Mouse (Mus musculus): ENCODE measurements around the gene Ciao2a.

The Ciao2a gene

DNA sequence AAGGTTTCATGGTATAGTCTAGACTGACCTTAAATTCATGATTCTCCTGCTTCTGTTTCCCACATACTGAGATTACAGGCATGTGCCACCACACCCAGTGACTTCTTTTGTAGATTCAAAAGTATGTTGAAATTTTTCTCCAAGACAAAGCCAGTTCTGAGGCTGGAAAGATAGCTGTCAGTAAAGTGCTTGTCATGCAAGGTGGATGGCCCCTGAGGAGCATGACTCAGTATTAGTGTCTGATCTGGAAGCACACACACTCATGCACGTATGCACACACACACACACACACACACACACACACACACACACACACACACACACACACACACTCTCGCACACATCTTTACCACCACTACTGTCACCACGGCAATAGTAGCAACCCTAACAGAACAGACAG is 48.6 kb downstream of the Ciao2a start:
- CTCF ChIA-PET, result no interaction called here
- POLR2A ChIA-PET, result interaction anchor here in 1 of 4 experiments (0.7 kb wide), 1 partner anchor 112 kb away, joined by 3 read pairs; no protein-coding TSS in a partner anchor

DNA sequence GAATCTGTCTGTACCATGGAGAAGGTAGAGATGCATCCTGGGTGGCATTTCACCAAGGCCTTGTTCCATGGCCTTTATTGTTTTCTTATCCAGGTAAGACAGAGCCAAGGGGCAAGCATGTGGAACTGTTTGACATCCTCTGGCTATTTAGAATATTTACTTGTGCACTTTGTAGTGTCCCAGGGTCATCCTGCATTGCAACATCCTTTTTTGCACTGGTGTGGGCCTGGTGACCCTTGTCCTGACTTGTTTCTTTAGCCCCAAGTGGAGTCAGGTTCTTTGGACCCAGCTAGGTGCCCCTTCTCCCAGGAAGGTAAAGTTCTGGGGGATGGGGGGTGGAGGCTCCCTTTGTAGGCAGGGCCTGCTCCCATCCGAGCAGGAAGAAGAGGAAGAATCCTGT is 51.6 kb downstream of the Ciao2a start:
- ChIA-PET CTCF (no interaction called here), POLR2A (no interaction called here)

DNA sequence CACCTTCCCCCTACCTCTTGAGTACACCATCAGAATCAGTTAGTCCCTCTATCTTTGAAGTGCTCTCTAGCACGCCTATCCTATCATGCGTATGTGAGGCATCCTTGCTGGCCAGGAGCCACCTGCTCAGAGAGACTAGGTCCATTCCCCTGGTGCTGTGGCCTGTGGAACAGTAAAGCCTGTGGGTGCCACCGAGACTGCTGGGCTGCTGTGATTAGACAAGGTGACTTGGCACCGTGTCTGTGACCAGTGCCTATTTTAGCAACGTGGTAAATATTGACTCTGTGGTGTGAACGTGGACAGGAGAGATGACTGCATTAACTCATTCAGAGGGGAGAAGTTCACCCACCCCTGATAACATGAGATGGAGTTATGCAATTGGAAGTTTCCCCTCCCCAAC is 53.4 kb downstream of the Ciao2a start:
- ChIA-PET CTCF (no interaction called here), POLR2A (interaction anchor here in 1 of 4 experiments (1.1 kb wide), 1 partner anchor 55 kb away, joined by 6 read pairs; no protein-coding TSS in a partner anchor)

DNA sequence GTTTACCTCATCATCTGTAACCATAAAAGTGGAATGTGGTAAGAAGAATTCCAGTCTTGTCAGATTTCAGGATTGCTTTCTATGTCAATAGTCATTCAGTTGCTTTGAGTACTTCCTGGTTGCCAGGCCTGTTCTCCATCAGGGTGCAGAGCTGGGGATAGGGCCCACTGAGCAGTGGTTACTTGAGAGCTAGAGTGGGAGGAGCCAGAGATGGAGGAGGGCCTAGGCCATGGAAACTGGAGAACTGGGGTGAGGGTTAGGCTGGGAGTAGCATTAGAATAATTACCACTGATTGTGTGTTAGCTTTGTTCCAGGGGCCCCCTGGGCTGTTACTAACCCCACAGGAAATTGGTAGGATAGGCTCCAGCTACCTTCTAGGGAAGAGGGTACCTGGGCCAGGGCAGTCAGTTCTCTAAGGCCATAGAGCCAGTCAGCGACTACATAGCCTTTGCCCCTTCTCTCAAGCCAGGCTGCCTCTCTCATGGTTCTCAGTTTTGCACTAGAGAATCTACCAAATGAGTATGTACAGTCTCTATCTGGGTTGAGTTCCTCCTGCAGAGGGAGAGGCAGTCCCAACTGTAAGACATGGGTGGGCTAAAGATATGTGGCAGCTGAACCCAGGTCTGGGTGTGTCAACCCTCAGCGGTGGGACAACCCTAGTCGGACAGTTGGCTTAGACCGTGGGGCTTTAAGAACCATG is 54.9 kb downstream of the Ciao2a start:
- ChIA-PET POLR2A (interaction anchor here in 1 of 4 experiments (0.7 to 1.6 kb wide), 4 partner anchors 10 to 53 kb away, joined by 3 to 4 read pairs (median 4); no protein-coding TSS in a partner anchor), CTCF (interaction anchor here in 2 of 4 experiments (0.5 to 1.3 kb wide), 3 partner anchors 9 to 465 kb away, joined by 3 read pairs; no protein-coding TSS in a partner anchor)

DNA sequence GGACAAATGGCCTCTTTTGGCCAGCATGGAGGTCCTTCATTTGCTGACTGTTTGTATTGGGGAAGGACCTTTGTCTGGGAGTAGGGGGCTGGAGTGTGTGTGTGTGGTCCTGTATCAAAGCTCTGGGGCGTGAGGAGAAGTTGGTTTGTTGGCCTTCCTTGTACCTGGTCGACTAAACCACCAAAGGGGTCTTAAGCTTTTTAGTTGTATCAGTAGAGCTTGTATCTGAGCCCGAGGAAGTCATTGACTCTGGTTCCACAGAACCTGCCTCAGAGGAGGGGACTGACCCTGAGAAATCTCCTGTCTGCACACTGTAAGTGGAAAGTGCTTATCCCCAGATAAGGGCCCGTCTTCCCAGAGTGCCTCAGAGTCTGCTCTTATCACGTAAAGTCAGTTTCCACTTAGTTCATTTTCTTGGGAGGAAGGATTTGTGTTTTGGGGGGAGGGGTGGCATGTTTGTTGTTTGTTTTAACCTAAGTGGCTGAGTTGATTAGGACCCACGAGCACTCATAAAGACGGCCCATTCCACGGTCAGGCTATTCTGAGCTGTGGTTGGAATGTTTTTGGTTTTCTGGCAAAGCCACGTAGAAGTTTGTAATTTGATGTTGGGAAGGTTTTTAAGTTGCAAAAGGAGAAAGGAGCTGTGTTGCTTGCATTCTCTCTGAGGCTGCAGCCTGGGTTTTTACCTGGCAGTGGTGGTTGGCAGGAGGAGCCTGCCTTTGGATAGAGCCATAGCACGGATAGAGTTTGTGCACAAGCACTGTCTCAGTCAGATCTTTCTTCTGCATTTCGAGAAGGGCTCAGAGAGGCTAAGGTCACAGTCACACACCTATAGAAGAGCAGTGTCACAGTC is 55.6 kb downstream of the Ciao2a start:
- ChIA-PET POLR2A (interaction anchor here in 1 of 4 experiments (1.5 to 1.6 kb wide), 2 partner anchors 19 to 54 kb away, joined by 4 read pairs; no protein-coding TSS in a partner anchor), CTCF (interaction anchor here in 2 of 4 experiments (0.5 to 1.3 kb wide), 2 partner anchors 464 to 679 kb away, joined by 3 to 7 read pairs; no protein-coding TSS in a partner anchor)

DNA sequence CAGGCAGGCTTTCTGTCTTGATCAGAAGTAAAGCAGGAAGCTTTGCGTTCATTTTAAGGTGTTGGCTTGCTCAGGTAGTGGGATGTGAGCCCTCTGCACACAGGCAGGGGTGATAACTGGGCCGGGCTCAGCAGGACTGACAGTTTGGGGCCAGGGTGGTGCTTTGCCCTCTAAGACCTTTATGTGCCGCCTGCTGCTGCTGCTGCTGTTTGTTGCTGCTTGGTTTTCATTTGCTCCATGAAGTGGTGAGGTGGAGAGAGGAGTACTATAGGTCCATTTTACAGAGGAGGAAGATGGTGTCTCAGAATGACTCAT is 56.2 kb downstream of the Ciao2a start:
- CTCF ChIA-PET, result no interaction called here
- POLR2A ChIA-PET, result interaction anchor here in 1 of 4 experiments (1.6 kb wide), 1 partner anchor 18 kb away, joined by 4 read pairs; no protein-coding TSS in a partner anchor

DNA sequence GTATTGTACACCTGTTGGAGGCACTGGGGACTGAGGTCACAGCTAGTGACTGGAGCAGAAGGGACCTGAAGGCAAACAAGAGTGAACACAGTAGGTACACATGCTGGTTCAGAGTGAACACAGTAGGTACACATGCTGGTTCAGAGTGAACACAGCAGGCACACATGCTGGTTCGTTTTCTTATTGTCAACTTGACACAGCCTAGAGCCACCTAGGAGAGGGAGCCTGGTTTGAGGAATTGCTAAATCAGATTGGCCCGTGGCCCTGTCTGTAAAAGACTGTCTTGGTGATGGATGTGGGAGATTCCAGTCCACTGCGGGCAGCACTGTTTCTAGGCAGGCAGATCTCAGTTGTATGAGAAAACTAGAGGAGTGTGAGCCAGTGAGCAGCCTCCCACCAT is 56.6 kb downstream of the Ciao2a start:
- ChIA-PET CTCF (no interaction called here), POLR2A (interaction anchor here in 1 of 4 experiments (1.6 kb wide), 1 partner anchor 18 kb away, joined by 4 read pairs; no protein-coding TSS in a partner anchor)

DNA sequence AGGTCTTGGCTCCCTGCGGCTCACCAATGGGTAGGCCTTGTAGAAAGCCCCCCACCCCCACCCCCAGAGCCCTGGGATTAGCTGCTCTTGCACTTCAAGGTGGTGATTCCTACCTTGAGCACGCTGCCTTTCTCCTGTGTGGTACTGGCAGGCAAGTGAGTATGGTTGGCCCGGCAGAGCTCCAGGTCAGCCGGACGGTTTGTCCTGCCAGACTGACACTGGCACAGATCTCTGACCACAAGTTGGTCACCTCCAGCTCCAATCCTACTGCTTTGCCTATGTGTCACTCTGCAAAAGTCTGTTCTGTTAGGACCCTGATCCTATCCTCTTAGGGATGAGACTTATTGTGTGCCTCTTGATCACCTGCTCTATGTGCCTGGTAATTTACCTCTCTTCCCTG is 58.2 kb downstream of the Ciao2a start:
- ChIA-PET POLR2A (interaction anchor here in 1 of 4 experiments (0.6 to 1.3 kb wide), 2 partner anchors 15 to 465 kb away, joined by 3 read pairs; no protein-coding TSS in a partner anchor), CTCF (interaction anchor here in 1 of 4 experiments (0.6 kb wide), 1 partner anchor 1238 kb away, joined by 4 read pairs; no protein-coding TSS in a partner anchor)

DNA sequence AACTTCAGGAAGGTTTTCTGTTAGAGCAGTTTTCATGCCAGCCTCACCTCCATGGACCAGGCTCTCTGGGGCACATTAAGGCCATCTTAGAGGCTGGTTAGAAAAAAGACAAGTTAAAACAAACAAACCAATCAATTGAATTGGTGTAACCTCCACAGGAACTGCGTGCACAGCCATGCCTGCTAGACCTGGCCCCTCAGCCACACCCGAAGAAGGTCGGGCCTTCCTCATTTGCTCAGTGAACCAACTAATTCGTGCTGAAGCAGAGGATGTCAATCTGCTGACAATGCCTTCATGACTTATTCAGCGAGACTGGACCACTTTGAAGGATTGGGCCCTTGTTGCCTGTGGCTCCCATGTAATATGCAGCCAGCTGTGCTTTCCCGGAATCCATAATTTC is 60.0 kb downstream of the Ciao2a start:
- CTCF ChIA-PET, result interaction anchor here in 2 of 4 experiments (0.5 to 1.0 kb wide), 2 partner anchors 29 to 1023 kb away, joined by 3 to 7 read pairs; no protein-coding TSS in a partner anchor
- POLR2A ChIA-PET, result interaction anchor here in 2 of 4 experiments (0.6 to 0.7 kb wide), 3 partner anchors 17 to 278 kb away, joined by 3 to 4 read pairs (median 4); partner anchors contain the start of genes Ciao2a (in 1 of the 2), Csnk1g1 (in 1 of the 2), Snx1 (in 1 of the 2) and Trip4 (in 1 of the 2)
